Comparison of ENCODE assay signal across 8 mouse cellular contexts in genomic region chr1:193263955-193264598, GRCm38 (mm10). TPM values are rescaled to one million over a fixed set of nuclear protein-coding genes. Genes with fewer than 3 reads are reported as not detected.
DNase-seq lines count a peak whose midpoint lies in the region; ATAC-seq lines count a peak whose summit lies in the region.
"Had no signal": no experiment of that assay in that cellular context is flagged by ENCODE, and none has a peak within 500 bp of the region (broad histone marks: within the 10 kb centered on the region; RNA-seq: fewer than 3 reads in every experiment).

TSS of gene Hsd11b1 (minus strand) at chr1:193264075.

- no peak for ATAC-seq in frontal cortex, adult (ENCODE audit: low TSS enrichment)

- intact Hi-C loops in left cerebral cortex, postnatal 10 days (cut with DNase I) = no loop called here

- peak in 1 of 2 experiments; percentile 26 for DNase-seq in layer of hippocampus, adult 18-20 months (ENCODE audit: low spot score in 2 of 2)
- DNase-seq in layer of hippocampus, adult 11-12 months (ENCODE audit: low spot score) = no peak
- DNase-seq in adrenal gland, postnatal 36 days = no peak
- no peak for DNase-seq in left cerebral cortex, postnatal 10 days (ENCODE audit: extremely low spot score in 1 of 2, low spot score in 2 of 2)
- DNase-seq in spleen, postnatal 36 days (ENCODE audit: low spot score in 2 of 2) = peak; percentile 69 to 81
- DNase-seq in gastrocnemius, adult 8-10 months (ENCODE audit: low spot score in 2 of 2) = no peak
- DNase-seq: kidney, postnatal 25 days had no signal

RNA-seq across cellular contexts. Expression of gene Hsd11b1, which starts in this region (rescaled TPM):
- total RNA-seq in layer of hippocampus, adult 18-20 months (2021) = 10 to 100 TPM; 38.2 to 40.7 TPM
- 100 to 1,000 TPM; 102 to 117 TPM for total RNA-seq in adrenal gland, postnatal 36 days (2021)
- total RNA-seq in left cerebral cortex, postnatal 10 days (2021) = 10 to 100 TPM; 15.6 to 16.5 TPM
- total RNA-seq in gastrocnemius, adult 8-10 months (2022) = 1 to 10 TPM; 3.6 to 7.9 (median 4.7) TPM

Comparison
In these comparisons a context has a peak if more than half of its experiments do, and no peak if none do; other contexts are left out.
1. DNase-seq: peak in spleen, postnatal 36 days (2 of 2); none in layer of hippocampus, adult 11-12 months (single experiment), adrenal gland, postnatal 36 days (0 of 2), left cerebral cortex, postnatal 10 days (0 of 2) and gastrocnemius, adult 8-10 months (0 of 2).